Mouse (Mus musculus): ENCODE data around the gene Ugt1a1. TPM values are rescaled to one million over a fixed set of nuclear protein-coding genes. Genes with fewer than 3 reads are reported as not detected.

Gene Ugt1a1
- total RNA-seq, 2 experiments from 2014 or later, result not detected

GRCm38 (mm10) chr1:88231803-88232499, 20.2 kb downstream of the Ugt1a1 start:
- DNase-seq (ENCODE audit: extremely low spot score in 1 of 2, low spot score in 2 of 2), result peak in 1 of 2 experiments; percentile 39
- intact Hi-C loops (cut with DNase I), result no loop called here

- intact Hi-C loops (cut with DNase I), result no loop called here
- peak in 1 of 2 experiments; percentile 46 for DNase-seq (ENCODE audit: extremely low spot score in 1 of 2, low spot score in 2 of 2)
Observed at GRCm38 (mm10) chr1:88232664-88233380, 21.1 kb downstream of the Ugt1a1 start.

- intact Hi-C loops (cut with DNase I), result no loop called here
- DNase-seq (ENCODE audit: extremely low spot score in 1 of 2, low spot score in 2 of 2), result peak in 1 of 2 experiments; percentile 85
Observed at GRCm38 (mm10) chr1:88233421-88234247, 21.9 kb downstream of the Ugt1a1 start.

GRCm38 (mm10) chr1:88234248-88234610, 22.5 kb downstream of the Ugt1a1 start:
- DNase-seq (ENCODE audit: extremely low spot score in 1 of 2, low spot score in 2 of 2), result peak in 1 of 2 experiments; percentile 25
- intact Hi-C loops (cut with DNase I), result no loop called here

- intact Hi-C loops (cut with DNase I), result no loop called here
- DNase-seq (ENCODE audit: extremely low spot score in 1 of 2, low spot score in 2 of 2), result peak in 1 of 2 experiments; percentile 45
Observed at GRCm38 (mm10) chr1:88234646-88235045, 22.9 kb downstream of the Ugt1a1 start.

- intact Hi-C loops (cut with DNase I), result no loop called here
- peak in 1 of 2 experiments; percentile 65 for DNase-seq (ENCODE audit: extremely low spot score in 1 of 2, low spot score in 2 of 2)
Observed at GRCm38 (mm10) chr1:88235046-88235893, 23.5 kb downstream of the Ugt1a1 start.

GRCm38 (mm10) chr1:88235894-88236415, 24.2 kb downstream of the Ugt1a1 start:
- intact Hi-C loops (cut with DNase I), result no loop called here

GRCm38 (mm10) chr1:88237311-88237710, 25.6 kb downstream of the Ugt1a1 start:
- peak in 1 of 2 experiments; percentile 48 for DNase-seq (ENCODE audit: extremely low spot score in 1 of 2, low spot score in 2 of 2)
- intact Hi-C loops (cut with DNase I), result no loop called here

More at GRCm38 (mm10) chr1:88235894-88236415, 24.2 kb downstream of the Ugt1a1 start:
- peak in 1 of 2 experiments; percentile 21 for DNase-seq (ENCODE audit: extremely low spot score in 1 of 2, low spot score in 2 of 2)

GRCm38 (mm10) chr1:88238771-88239170, 27.0 kb downstream of the Ugt1a1 start:
- intact Hi-C loops (cut with DNase I), result no loop called here
- DNase-seq (ENCODE audit: extremely low spot score in 1 of 2, low spot score in 2 of 2), result peak in 1 of 2 experiments; percentile 73

- intact Hi-C loops (cut with DNase I), result no loop called here
- peak in 1 of 2 experiments; percentile 57 for DNase-seq (ENCODE audit: extremely low spot score in 1 of 2, low spot score in 2 of 2)
Observed at GRCm38 (mm10) chr1:88240072-88240471, 28.3 kb downstream of the Ugt1a1 start.

- DNase-seq (ENCODE audit: extremely low spot score in 1 of 2, low spot score in 2 of 2), result peak in 1 of 2 experiments; percentile 51
- intact Hi-C loops (cut with DNase I), result no loop called here
Observed at GRCm38 (mm10) chr1:88240579-88240978, 28.8 kb downstream of the Ugt1a1 start.

GRCm38 (mm10) chr1:88243861-88244260, 32.1 kb downstream of the Ugt1a1 start:
- intact Hi-C loops (cut with DNase I), result no loop called here
- peak in 1 of 2 experiments; percentile 55 for DNase-seq (ENCODE audit: extremely low spot score in 1 of 2, low spot score in 2 of 2)

- intact Hi-C loops (cut with DNase I), result no loop called here
- peak in 1 of 2 experiments; percentile 61 for DNase-seq (ENCODE audit: extremely low spot score in 1 of 2, low spot score in 2 of 2)
Observed at GRCm38 (mm10) chr1:88245881-88246280, 34.1 kb downstream of the Ugt1a1 start.

GRCm38 (mm10) chr1:88246386-88246785, 34.6 kb downstream of the Ugt1a1 start:
- intact Hi-C loops (cut with DNase I), result no loop called here
- peak in 1 of 2 experiments; percentile 34 for DNase-seq (ENCODE audit: extremely low spot score in 1 of 2, low spot score in 2 of 2)

- DNase-seq (ENCODE audit: extremely low spot score in 1 of 2, low spot score in 2 of 2), result peak in 1 of 2 experiments; percentile 57
- intact Hi-C loops (cut with DNase I), result no loop called here
Observed at GRCm38 (mm10) chr1:88247660-88248059, 35.9 kb downstream of the Ugt1a1 start.

- intact Hi-C loops (cut with DNase I), result no loop called here
- peak in 1 of 2 experiments; percentile 81 for DNase-seq (ENCODE audit: extremely low spot score in 1 of 2, low spot score in 2 of 2)
Observed at GRCm38 (mm10) chr1:88248658-88249057, 36.9 kb downstream of the Ugt1a1 start.

- intact Hi-C loops (cut with DNase I), result no loop called here
- DNase-seq (ENCODE audit: extremely low spot score in 1 of 2, low spot score in 2 of 2), result peak in 1 of 2 experiments; percentile 43
Observed at GRCm38 (mm10) chr1:88249596-88249995, 37.8 kb downstream of the Ugt1a1 start.

GRCm38 (mm10) chr1:88250023-88250422, 38.3 kb downstream of the Ugt1a1 start:
- intact Hi-C loops (cut with DNase I), result no loop called here
- DNase-seq (ENCODE audit: extremely low spot score in 1 of 2, low spot score in 2 of 2), result peak in 1 of 2 experiments; percentile 32

Data from left cerebral cortex, postnatal 10 days (tissue).